Mouse (Mus musculus) testis, postnatal 10 days (tissue): Measurements from ENCODE around the gene Krt12.

ENCODE experiments used
- DNase-seq: peaks from one replicate; pipeline ENCODE4 v3.0.0; 2021; ENCODE audit warnings: low spot score

Krt12 gene

DNA sequence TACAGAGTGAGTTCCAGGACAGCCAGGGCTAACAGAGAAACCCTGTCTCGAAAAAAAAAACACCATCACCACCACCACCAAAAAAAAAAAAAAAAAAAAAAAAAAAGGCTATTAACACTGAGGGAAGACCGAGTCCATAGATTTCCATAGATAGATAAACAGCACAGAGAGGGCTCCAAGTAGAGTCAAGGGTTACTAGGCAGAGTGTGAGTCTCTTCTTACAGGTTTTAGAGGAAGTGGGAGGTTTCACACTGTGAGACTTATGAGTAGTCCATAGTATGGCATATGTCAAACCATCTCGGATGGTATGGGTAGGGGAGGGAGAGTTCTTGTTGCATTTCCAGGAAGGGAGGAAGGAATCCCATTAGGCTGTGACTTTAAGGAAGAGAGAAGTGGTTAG, 24.0 kb downstream of the Krt12 start:
- no peak for DNase-seq

DNA sequence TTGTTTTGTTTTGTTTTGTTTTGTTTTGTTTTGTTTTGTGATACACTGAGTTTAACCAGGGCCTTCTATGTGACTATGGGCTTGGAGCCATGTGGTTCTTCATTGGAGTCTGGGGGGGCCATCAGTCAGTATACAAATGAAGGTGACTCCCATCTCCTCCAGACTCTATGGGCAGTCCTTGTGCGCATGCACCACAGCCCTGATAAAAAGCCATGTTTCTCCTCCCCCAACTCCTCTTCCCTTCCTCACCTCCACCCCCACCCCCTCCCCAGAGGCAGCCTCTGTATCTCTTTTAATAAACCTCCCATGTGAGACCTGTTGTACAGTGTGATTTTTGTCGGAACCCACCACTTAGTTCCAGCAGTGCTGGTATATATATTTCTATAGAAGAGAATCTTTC, 25.4 kb downstream of the Krt12 start:
- no peak for DNase-seq

DNA sequence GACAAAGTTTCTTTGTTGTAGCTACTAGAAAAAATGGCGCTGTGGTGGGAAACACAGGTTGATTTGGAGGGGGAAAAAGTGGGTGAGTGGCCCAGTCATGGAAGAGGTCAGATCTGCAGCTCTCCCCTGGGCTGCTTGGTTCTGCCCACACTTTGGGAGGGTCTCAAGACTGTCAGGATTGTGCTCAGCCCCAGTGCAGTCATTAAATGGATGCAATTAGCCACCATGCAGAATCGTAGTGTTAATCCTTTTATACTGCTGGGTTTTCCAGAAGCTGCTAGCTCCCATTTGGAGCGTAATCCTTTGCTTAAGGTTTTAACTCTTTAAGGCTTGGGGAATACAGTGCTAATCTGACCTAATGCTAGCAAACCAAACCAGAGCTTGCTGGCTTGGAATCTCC, 26.0 kb downstream of the Krt12 start:
- no peak for DNase-seq

DNA sequence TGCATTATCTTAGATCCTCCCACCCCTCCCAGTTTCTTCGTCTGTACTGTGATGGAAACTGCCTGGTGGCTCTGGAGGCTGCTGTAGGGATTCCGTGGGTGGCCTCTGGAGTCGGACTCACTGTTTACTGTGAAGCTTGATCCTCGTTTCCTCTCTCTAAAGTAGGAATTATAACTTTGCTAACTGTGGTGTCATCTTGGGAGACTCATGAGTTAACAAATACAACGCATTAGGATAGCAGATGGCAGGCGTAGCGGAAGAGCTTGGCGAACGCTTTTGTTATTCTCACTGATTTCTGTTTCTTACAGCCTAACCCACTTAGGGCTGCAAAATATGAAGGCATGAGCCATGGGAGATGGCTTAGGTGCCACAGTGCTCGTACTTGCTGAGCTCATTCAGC, 29.6 kb downstream of the Krt12 start:
- DNase-seq: no peak

DNA sequence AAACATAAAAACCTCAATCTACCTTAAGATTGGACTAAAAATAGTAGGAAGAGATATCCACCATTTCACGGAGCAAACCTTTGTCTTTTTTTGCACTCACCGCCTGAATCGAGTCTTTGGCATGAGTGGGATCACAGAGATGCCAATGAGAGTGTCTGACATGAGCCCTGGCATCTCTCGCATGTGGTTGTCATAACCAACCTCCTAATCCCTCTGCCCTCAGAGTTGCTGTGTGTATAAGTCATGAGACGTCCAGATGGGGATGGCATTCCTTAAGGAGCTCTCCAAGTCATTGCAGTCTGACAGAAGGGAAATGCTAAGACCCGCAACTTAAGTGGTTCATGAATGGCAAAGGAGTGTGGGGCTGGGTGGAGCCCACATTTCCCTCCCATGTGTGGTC, 30.7 kb downstream of the Krt12 start:
- no peak for DNase-seq

- no peak for DNase-seq
Observed at GRCm38 (mm10) chr11:99390866-99391265, 31.2 kb downstream of the Krt12 start.

DNA sequence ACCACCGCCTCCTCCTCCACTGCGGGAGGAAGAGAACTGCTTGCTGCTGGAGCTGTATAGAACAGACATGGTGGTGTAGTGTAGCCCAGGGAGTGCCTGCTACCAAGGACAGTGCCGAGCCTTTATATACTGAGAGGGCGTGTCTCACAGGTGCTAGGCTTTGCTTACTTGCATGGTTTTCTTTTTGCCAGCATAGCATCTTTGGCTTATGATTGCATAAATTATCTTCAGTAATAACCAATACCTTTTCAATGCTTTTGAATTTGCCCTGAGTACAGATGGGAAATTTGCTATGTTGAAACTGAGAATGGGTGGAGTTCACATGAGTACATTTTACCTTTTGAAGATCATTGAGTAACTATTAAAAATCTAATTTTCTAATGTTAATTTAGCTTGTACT, 32.8 kb downstream of the Krt12 start, which contains the start of gene Krt10:
Gene Krt10 (minus strand): TSS at position 101 of the 400 bp plus-strand sequence.
- DNase-seq: no peak

DNA sequence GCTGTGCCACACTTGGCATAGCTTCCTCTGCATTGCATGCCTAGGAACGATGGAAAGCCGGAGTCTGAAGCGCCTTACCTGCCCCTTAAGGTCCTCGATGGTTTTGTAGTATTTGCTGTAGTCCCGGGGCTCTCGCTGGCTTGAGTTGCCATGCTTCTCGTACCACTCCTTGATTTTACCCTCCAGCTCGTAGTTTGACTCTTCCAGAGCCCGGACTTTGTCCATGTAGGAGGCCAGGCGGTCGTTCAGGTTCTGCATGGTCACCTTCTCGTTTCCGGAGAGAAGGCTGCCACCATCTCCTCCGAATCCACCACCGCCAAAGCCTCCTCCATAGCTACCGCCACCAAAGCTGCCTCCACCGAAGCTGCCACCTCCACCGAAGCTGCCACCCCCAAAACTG, 33.4 kb downstream of the Krt12 start:
- DNase-seq: no peak

DNA sequence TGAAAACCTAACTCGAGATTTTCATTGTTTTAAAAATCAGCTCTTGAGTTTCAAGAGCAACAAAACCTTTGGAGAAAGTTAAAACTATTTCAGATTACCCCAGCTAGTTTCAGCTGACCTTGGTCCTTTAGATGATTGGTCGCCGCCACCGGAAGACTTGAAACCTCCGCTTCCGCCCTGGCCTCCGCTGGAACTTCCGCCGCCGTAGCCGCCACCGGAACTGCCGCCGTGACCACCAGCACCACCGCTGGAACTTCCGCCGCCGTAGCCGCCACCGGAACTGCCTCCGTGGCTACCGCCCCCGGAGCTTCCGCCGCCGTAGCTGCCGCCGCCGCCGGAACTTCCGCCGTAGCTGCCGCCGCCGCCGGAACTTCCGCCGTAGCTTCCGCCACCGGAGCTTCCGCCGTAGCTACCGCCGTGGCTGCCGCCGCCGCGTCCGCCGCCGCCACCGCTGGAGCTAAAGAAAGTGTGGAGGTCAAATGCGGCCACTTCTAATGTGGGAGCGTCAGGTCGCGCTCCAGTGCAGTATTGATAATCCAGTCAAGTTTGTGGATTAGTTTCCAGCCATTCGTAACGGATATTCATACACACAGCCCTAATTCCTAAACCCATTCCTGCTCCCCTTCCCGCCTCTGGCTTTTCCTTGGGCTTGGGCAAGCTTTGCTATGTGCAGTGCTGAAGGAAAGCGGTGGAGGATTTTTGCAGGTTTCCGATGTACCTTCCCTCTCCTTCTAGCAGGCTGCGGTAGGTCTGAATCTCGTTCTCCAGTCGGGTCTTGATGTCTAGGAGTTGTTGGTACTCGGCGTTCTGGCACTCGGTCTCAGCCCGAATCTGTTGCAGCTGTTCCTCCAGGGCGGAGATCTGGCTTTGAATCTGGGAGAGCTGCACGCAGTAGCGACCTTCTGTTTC, 36.0 kb downstream of the Krt12 start:
- peak; percentile 87 for DNase-seq

DNA sequence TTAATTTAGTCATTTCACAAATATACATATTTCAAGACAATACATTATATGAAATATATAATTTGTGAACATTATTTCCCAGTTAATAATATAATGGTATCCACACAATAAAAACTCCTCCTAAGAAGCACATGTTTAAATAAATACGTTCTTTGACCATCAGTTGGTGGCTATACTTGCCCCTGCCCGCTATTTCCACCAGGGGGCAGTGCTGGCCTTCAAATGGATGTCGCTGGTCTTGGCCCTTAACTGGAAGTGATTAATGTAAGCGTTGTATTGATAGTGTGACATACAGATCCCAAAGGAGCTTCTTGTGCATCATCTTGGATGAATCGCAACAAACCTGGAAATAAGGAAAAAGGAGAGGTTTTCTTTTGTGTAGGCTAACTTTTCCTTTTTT, 42.5 kb downstream of the Krt12 start:
- DNase-seq: peak; percentile 87

DNA sequence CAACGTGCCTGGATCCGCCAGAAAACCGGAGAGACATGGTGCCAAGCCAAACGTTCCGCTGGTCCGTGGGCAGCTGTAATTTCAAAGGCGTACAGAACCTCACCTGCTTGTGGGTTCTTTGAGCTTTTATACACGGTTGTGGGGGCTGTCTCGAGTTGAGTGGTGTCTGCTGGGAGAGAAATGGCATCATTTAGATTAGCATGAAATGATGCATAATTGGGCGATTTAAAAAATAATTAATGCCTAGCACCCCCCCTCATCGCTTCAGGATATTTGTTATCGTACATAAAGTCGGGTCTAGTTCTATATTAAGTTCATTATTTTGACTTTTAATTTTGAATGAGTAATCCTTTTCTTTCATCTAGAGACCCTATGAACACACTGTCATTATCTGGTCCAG, 47.3 kb downstream of the Krt12 start, which contains the start of gene Krt28:
Gene Krt28 (minus strand): TSS at position 101 of the 400 bp plus-strand sequence.
- no peak for DNase-seq

DNA sequence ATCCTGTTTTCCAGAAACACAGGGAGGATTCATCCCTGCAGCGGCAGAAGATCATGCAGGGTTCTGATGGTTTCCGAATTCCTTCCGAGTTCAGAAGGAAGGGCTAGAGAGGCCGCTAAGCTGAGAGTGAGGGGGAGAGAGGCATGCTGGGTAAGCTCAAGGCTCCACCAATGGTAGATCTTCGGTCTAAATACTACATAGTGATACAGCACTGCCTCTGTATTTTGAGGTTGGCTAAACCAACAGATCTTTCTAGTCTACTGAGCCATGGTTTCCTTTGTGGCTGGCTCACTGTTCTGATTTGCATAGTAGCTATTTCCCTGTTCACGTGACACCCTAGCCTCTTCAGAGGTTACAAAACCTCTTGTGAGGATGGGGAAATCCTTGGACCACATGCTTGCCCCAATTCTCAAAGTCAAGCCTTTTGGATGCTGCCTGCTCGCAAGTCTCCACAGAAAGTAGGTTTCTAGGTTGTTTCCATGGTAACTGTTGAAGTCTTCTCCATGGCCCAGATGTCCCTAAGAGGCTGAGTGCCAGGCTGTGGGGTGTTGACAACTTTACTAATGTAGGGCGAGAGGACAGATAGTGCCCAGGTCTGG, 52.1 kb downstream of the Krt12 start:
- no peak for DNase-seq

DNA sequence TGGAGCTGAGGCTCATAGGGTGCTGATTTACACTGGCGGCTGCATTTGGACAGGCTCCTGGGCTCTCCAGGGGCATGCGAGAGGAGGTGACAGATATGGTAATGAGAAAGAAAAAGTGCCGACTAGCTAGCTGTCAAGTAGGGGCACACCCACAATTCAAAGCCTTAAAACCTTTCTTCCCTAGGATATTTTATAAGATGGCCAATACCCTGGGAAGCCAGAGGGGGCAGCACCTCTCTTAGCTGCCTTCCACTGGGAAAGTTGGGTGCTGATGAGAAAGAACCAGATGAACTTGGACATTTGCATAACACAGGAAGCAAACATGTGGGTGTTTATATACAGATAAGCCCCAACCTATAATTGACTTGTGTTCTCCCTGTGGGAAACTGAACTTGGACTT, 52.8 kb downstream of the Krt12 start:
- DNase-seq: peak; percentile 50

DNA sequence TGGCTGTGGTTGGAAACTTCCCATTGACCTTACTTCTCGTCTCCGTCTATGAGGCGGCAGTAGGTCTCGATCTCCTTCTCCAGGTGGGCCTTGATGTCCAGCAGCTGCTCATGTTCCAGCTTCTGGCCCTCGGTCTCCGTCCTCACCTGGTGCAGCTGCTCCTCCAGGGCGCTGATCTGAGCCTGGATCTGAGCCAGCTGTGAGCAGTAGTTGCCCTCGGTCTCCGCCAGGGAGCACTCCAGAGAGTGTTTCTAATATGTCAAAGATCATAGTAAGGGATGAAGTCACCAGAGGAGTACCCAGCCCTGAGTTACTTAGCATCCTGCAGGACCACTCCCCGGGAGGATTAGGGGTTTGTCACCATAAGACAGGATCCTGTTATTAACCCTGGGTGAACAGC, 55.3 kb downstream of the Krt12 start:
- peak; percentile 59 for DNase-seq
